Mouse (Mus musculus) liver, embryonic 14.5 days (tissue): Measurements from ENCODE around the gene Cggbp1.
"Not testable (repeated sequence)": the region's sequence is repeated elsewhere in the genome, so short reads cannot be mapped to it uniquely, and the experiment has no call there.

Experiments
- CTCF ChIP-seq: IDR thresholded peaks from 2 replicates; pipeline ENCODE4 v1.5.1; 2016; ENCODE audit warnings: antibody characterized with exemption, low read depth, control low read depth
- EP300 ChIP-seq: IDR thresholded peaks from 2 replicates; pipeline ENCODE4 v1.6.1; 2016; ENCODE audit warnings: antibody characterized with exemption, low read depth

DNA sequence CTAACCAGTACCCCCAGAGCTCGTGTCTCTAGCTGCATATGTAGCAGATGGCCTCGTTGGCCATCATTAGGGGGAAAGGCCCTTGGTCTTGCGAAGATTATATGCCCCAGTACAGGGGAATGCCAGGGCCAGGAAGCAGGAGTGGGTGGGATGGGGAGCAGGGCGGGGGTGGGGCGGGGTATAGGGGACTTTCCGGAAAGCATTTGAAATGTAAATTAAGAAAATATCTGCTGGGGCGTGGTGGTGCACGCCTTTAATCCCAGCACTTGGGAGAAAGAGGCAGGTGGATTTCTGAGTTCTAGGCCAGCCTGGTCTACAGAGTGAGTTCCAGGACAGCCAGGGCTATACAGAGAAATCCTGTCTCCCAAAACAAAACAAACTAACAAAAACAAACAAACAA lies 14.0 kb downstream of the Cggbp1 start:
- not testable (repeated sequence) for TF ChIP-seq EP300, CTCF
